Mouse (Mus musculus) liver, adult 2 months (tissue): ENCODE measurements at regions not wholly inside any gene's neighbourhood (a gene's known extent, or its start where the extent isn't known, plus 50 kb on each side); places are given as distances from the start of the nearest gene placed in this dataset.

Experiments used
- CTCF ChIP-seq: fragments of 200-500 bp; IDR thresholded peaks from 2 replicates; pipeline ENCODE4 v1.5.1; 2011; ENCODE audit warnings: low read depth, low read length, control low read depth
- POLR2A ChIP-seq: fragments of 200-500 bp; IDR thresholded peaks from 2 replicates; pipeline ENCODE4 v1.6.1; 2011; ENCODE audit warnings: low read length, control low read depth; ENCODE audit not compliant: insufficient read depth; ENCODE audit errors: extremely low read depth

GRCm38 (mm10) chr10:39233926-39234450, 70.4 kb upstream of the Ccn6 start:
- TF ChIP-seq CTCF (no peak), POLR2A (no peak)
